Mouse (Mus musculus): Measurements from ENCODE around the gene Cdk14. TPM values are rescaled to one million over a fixed set of nuclear protein-coding genes. Genes with fewer than 3 reads are reported as not detected.

Gene Cdk14
- total RNA-seq, 2 experiments from 2014 or later: 10.0 to 10.6 TPM

DNA sequence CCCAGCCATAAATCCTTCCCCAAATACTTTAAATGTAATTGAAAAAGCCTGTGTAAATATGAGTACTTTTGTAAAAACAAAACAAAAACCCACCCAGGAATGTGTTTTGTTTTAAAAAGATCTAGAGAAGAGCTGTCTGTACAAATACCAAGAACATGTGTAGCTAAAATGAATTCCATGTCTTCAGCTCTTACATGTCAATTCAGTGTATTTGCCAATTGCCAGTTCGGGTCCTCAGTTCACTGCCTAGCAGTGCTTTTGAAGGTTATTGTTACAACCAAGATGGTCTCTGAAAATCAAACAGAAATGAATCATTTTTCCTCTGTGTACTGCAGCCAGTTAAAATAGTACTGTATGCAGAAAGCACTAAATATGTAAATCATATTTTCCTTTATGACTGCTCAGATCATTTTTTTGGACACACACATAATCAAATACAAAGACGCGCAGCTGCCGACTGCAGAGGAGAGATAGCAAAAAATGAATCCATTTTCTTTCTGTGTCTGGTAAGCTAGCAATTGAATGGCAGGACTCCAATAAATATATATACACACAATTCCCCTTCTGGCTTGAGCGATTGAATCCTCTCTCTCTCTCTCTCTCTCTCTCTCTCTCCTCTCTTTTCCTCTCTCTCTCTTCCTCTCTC is 526.8 kb downstream of the Cdk14 start:
- DNase-seq: no peak

GRCm38 (mm10) chr5:4892734-4893133 is 527.4 kb downstream of the Cdk14 start:
- no peak for DNase-seq

GRCm38 (mm10) chr5:4891862-4892704 is 528.0 kb downstream of the Cdk14 start:
- DNase-seq: peak; percentile 6 to 20

DNA sequence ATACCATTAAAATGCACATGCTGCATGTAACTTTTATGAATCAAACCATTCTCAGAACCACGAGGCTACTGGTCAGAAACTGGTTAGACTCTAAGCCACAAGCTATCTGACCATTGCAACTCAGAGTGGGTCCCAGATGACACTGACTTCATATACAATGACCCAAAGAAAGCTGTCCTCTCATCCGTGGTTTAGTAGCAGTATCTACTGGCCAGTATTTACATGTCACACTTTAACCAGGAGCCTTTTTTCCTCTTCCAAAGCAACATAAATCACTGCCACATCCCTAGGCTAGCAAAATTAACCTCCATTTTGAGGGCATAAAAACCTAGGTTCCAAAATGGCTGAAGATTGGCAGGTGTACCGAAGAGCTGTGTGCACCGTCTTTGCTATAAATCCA is 533.0 kb downstream of the Cdk14 start:
- DNase-seq: no peak

GRCm38 (mm10) chr5:4882841-4883240 is 537.3 kb downstream of the Cdk14 start:
- DNase-seq: no peak

- no peak for DNase-seq
These were observed 539.8 kb downstream of the Cdk14 start for GRCm38 (mm10) chr5:4880331-4880730.

GRCm38 (mm10) chr5:4878934-4879333 is 541.2 kb downstream of the Cdk14 start:
- DNase-seq: no peak

GRCm38 (mm10) chr5:4877638-4878037 is 542.5 kb downstream of the Cdk14 start:
- DNase-seq: no peak

- DNase-seq: no peak
These were observed 542.9 kb downstream of the Cdk14 start for GRCm38 (mm10) chr5:4877131-4877631.

DNA sequence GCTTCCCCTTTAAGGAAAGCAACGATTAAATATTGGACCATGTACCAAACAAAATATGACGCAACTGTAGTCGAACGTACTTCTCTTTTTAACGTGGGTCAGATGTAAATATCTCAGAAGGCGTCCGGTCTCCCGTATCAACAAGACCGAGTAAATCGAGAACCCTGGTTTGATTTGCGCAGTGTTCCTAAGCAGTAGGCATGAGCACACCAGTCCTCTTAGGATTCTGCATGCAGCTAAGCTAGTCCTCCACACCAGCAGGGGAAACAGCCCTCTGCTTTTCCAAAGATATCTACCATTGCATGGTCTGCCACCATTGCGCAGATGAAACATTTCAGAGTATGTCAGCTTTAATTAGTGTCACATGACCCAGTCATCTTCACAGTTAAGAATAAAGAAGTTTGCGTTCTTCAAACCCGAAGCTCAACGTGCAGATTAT is 543.4 kb downstream of the Cdk14 start:
- DNase-seq: no peak

GRCm38 (mm10) chr5:4870041-4870726 is 549.9 kb downstream of the Cdk14 start:
- no peak for DNase-seq

DNA sequence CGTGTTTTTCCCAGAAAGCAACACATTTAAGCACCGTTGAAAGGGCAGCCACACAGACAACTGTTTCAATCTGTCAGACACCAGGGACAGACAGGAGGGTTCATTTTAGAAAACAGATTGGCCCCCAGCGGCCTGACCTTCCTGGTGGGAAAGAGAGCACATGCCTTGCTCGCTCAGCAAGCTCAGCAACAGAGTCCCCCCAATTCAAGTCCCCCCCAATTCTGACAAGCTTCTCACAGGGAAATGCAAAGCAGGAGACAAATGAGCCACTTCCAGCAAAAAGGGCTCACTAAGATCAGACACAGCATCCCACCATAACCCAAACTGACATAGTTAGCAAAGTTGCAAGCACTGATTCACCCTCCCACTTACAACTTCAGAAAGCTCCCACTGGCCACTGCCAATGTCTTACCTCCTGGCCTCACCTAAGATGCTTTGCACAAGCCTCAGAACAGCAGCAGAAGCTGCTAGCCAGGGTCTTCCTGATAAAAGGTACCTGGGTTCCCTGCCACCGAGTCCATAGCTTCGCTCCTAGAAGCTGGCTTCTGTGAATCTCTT is 551.5 kb downstream of the Cdk14 start:
- DNase-seq: no peak

- no peak for DNase-seq
These were observed 552.1 kb downstream of the Cdk14 start for GRCm38 (mm10) chr5:4867849-4868562.

- no peak for DNase-seq
These were observed 553.2 kb downstream of the Cdk14 start for GRCm38 (mm10) chr5:4866945-4867344.

GRCm38 (mm10) chr5:4866099-4866498 is 554.0 kb downstream of the Cdk14 start:
- DNase-seq: no peak

GRCm38 (mm10) chr5:4861592-4861991 is 558.5 kb downstream of the Cdk14 start:
- DNase-seq: no peak

GRCm38 (mm10) chr5:4861141-4861540 is 559.0 kb downstream of the Cdk14 start:
- DNase-seq: no peak

GRCm38 (mm10) chr5:4858032-4858641 is 562.0 kb downstream of the Cdk14 start:
- DNase-seq: no peak

DNA sequence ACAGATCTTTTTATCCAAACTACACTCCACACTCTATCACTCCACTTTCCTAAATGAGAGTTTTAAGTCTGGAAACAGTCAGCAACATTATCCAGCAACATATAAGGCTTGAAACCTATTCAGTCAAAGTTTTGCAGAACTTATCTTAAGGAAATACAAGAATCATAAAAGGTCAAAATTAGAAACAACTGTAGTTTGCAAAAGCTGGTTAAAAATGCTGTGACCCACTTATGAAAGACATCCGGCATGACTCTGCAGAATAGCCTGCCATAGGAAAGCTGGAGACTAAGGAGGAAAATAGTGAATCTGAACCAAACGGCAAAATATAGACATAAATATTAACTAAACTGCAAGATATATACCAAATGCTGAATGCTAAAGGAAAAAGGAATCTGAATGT is 566.6 kb downstream of the Cdk14 start:
- no peak for DNase-seq

DNA sequence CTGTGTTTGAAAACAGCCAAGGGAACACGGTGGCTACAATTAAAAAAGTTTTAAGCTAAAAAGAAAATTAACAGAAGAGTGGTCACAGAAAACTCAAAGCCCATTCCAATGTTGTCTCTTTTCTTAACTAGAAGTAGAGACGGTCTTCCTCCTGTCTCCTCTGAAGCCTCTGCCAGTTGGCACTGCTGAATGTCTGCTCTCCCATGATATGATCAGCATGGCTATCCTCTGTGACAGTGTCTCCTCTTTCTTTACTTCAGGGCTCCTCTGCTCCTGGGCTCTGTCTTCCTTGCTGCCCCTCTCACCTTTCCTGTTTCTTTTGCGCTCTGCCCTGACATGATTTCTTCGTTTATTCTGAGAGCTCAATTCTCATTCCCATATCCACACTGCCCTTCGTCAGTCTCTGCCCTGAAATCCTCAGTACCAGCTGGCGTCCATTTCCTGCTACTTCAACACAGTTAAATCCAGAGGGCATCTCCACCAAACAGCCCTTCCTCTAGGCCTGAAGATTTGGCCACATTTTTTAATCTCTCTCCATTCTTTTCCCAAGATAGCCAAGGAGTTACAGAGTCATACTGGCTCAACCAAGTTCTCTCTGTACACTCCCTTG is 567.3 kb downstream of the Cdk14 start:
- DNase-seq: no peak

All from adrenal gland, postnatal 36 days (tissue).